Mouse (Mus musculus) kidney, adult 2 months (tissue): ENCODE measurements at regions not wholly inside any gene's neighbourhood (a gene's known extent, or its start where the extent isn't known, plus 50 kb on each side); places are given as distances from the start of the nearest gene placed in this dataset.

Experiments used
- CTCF ChIP-seq: fragments of 200-500 bp; conservative IDR thresholded peaks from 2 replicates; pipeline ENCODE4 v1.5.1; 2011; ENCODE audit warnings: low read depth, mild to moderate bottlenecking, control low read depth, low read length, moderate library complexity, mixed read lengths; ENCODE audit not compliant: insufficient read depth, insufficient read length
- POLR2A ChIP-seq: fragments of 200-500 bp; IDR thresholded peaks from one replicate; pipeline ENCODE4 v1.6.1; 2011; ENCODE audit warnings: low read depth, low read length, control low read depth

- TF ChIP-seq CTCF (no peak), POLR2A (no peak)
Measured at GRCm38 (mm10) chr1:50798166-50798565, 102.3 kb upstream of the Tmeff2 start.
